Mouse (Mus musculus) inflammation-experienced regulatory T-cells (primary cell): Measurements from ENCODE around the gene A430005L14Rik. TPM values are rescaled to one million over a fixed set of nuclear protein-coding genes. Genes with fewer than 3 reads are reported as not detected.

Experiments
- polyA plus RNA-seq, 2 experiments: library from polyadenylated mRNA; unstranded; fragments of 100-300 nt; shearing (Covaris generic); gene quantifications; one replicate each; pipeline ENCODE4 v1.2.1; 2017

Gene A430005L14Rik
- polyA plus RNA-seq = 10 to 100 TPM; 64.3 to 70.3 TPM

GRCm38 (mm10) chr4:153956569-153957405, at the start of gene A430005L14Rik:
Gene A430005L14Rik (plus strand): TSS chr4:153957237.

GRCm38 (mm10) chr4:153974431-153975291, 17.6 kb downstream of the A430005L14Rik start, which contains the start of the genes Dffb and Cep104:
Gene Dffb (minus strand): TSS chr4:153975126.
Gene Cep104 (plus strand): TSS chr4:153975194.

Other genes starting within 250 kb of the A430005L14Rik start
- gene Dffb, start 17.9 kb downstream of the A430005L14Rik start, polyA plus RNA-seq = 10 to 100 TPM; 13.8 to 25.9 TPM
- 10 to 100 TPM in 1 of 2 experiments, 1 to 10 TPM in 1; 7.2 to 13.4 TPM for gene Cep104, start 18.0 kb downstream of the A430005L14Rik start, polyA plus RNA-seq
- 10 to 100 TPM; 56.5 to 66.0 TPM for gene Lrrc47, start 54.5 kb downstream of the A430005L14Rik start, polyA plus RNA-seq
- 1 to 10 TPM in 1 of 2 experiments, under 1 TPM in 1; 0.80 to 1.7 TPM for gene Smim1, start 69.0 kb downstream of the A430005L14Rik start, polyA plus RNA-seq
- not detected for gene Ccdc27, start 85.4 kb downstream of the A430005L14Rik start, polyA plus RNA-seq
- gene Trp73, start 183.0 kb downstream of the A430005L14Rik start, polyA plus RNA-seq = under 1 TPM; 0.36 to 0.37 TPM
- 10 to 100 TPM; 36.6 to 47.4 TPM for gene Wrap73, start 185.1 kb downstream of the A430005L14Rik start, polyA plus RNA-seq
- gene Tprgl, start 203.4 kb downstream of the A430005L14Rik start, polyA plus RNA-seq = 100 to 1,000 TPM; 307 to 368 TPM
- gene Megf6, start 213.5 kb downstream of the A430005L14Rik start, polyA plus RNA-seq = 1 to 10 TPM in 1 of 2 experiments, under 1 TPM in 1; 0.65 to 6.3 TPM